Mouse (Mus musculus) gastrocnemius, adult 18-20 months (tissue): Measurements from ENCODE around the gene Cda. TPM values are rescaled to one million over a fixed set of nuclear protein-coding genes. Genes with fewer than 3 reads are reported as not detected.

Experiments
- DNase-seq: peaks from one replicate; pipeline ENCODE4 v3.0.0; 2021; ENCODE audit warnings: low spot score
- total RNA-seq, 2 experiments: library from RNA; stranded (reverse); gene quantifications; 2 replicates each; pipeline ENCODE4 v1.2.3; 2021

The Cda gene
- total RNA-seq, 2 experiments from 2014 or later: 0.57 to 1.1 TPM

DNA sequence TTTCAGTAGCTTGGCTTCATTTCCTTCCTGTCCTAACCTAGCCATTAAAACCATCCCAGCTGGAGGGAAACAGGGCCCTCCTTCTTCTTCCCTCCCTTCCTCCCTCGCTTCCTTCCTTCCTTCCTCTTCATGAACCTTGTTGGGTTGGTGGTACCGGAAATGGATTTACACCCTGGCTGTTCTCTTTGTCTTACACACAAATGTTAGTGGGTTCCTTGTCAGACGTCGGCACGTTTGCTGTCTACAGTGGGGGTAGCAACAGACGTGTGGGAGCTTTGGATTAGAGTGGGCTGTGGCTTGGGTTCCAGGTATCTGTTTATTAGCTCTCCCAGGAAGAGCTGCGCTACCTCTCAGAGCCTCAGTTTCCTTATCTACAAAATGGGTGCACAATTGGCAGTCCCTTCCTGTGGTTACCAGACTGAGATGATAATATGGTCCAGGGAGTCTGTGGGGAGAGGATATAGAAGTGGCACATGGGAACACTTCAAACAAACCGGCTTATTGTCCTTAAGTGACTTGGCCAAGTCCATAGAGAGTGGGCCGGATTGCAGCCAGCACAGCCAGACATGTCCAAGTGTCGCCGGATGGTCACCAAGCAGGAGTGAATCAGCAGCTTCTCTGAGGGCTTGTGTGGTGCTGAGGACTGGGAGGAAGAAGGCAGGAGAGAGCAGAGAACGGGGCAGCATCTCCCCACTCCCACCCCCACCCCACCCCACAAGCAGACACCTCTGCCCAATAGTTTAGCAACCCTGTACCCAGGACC lies 887 bp upstream of the Cda start:
- DNase-seq: no peak

DNA sequence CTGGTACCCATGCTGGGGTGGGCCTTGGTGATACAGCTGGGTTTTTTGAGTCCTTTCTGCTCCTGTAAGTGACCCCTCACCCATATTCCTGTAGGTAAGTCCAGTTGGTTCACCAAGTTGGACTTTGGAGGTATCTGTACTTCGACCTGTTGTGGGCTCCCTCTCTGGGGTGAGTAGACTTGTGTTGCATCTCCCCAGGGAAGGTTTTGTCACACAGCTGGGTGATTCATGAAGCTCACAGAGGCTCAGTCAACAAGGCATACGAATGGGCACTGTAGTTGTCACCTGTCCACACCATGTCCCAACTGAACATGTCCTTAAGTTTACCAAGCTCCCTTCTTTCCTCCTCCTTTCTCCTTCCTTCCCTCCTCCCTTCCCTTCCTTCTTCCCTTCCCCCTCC lies 1.2 kb downstream of the Cda start:
- DNase-seq: no peak

DNA sequence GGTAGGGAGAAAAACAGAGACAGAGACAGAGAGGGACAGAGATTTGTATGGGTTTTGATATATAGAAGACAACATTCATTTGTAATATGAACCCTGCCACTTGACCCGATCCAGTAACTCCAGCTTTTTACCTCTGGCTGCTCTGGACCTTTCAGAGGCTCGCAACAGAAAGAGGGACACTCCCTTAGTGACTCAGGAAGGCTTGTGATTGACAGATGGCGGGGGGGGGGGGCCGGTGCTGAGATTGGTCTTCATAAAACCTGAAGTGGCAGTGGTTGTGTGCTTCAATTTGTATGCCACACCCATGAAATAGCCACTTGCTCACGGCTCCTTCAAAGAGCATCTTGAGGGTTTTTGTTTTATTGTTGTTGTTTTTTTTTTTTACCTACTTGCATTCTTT lies 4.3 kb downstream of the Cda start:
- no peak for DNase-seq

DNA sequence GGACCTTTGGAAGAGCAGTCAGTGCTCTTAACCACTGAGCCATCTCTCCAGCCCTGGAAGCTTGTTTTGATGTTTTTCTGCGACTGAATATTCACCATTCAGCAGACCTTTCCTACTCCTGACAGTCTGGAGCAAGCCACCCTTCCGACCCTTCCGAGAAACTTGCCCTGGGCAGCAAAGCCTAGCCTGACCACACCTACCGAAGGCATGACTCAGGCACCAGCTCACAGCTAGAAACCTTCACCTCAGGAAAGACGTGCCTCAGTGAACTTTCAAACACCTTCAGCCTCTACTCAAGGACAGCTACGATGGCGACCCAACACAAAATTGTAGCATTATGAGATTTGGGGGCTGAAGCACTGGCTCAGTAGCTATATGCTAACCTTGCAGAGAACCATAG lies 4.9 kb downstream of the Cda start:
- DNase-seq: no peak

DNA sequence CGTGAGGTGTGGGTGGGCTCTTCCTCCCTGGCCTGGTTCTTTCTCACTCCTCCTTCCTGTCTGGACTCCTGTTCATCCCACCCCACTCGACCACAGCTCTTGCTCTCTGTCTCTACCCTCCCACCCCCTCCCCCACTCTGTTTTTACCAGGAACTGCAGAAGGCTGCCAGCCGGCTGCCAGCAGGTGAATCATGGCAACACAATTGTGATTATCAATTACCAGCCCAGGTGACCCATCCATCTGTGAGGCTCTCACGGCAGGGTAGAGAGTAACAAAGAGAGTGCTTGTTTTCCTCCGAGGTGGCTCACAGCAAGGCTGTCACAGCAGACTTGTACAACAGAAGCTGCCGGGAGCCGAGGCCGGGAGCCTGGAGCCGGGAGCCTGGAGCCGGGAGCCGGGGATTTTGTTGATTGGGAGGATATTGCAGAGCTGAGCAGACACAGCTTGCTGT lies 6.4 kb downstream of the Cda start:
- DNase-seq: no peak

DNA sequence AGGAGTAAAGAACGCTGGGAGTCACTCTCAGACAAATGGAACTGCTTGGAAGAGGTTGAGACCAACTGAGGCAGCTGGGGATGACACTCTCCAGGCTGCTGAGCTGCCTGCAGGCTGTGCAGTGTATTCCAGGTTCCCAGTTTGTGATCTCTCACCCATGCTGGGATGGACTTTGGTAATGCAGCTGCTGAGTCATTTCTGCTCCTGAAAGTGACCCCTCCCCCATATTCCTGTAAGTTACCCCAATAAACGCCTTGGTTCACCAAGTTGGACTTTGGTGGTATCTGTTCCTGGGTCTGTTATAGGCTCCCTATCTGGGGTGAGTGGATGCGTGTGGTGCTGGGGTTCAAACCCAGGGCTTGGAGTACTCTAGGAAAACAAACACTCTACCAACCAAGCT lies 9.6 kb downstream of the Cda start:
- DNase-seq: no peak

DNA sequence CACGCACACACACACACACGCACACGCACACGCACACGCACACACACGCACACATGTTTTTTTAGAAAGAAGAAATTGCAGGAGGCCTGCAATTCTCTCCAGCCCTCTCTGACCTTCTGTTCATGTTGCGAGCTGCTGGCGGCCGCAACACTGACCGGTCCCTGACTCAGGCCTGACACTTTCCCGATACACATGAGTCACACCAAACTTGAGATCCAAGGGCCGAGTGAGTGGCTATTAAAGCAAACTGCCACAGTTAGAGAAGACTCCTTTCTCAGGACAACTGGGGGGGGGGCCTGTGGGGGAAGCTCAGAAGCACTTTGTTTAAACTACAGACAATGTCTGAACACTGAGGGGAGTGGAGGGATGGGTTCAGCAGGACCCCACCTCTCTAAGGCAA lies 11.2 kb downstream of the Cda start:
- no peak for DNase-seq

DNA sequence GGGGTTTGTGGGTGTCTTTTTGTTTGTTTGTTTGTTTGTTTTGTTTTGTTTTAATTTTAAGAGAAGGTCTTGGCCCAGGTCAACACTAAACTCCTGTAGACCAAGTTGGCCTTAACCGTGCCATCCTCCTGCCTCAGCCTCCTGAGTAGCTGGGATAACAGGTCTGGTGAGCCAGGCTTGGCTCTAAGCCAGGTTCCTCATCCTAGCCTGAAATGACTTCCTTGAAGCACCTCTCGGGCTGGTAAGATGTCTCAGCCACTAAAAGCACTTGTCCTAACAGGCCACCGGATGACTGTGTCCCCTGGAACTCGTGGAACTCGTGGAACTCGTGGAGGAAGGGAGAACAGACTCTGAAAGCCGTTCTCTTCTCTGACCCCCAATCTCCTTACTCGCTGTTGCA lies 11.7 kb downstream of the Cda start:
- no peak for DNase-seq

DNA sequence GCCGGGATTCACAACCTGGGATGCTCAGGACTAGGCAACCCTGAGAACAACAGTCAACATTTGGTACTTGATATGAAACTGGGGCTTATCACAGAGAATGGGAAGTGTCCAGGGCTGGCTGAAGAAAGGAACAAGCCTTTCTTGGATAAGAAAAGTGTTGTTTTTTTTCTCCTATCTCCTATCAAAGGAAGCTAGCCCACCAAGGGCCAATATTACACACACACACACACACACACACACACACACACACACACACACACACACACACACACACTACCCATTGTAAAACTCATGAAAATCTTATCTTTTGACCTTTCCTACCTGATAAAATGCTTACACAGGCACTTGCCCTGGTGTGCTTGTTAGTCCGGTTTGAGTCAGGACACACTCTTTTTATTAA lies 12.3 kb downstream of the Cda start:
- DNase-seq: no peak

DNA sequence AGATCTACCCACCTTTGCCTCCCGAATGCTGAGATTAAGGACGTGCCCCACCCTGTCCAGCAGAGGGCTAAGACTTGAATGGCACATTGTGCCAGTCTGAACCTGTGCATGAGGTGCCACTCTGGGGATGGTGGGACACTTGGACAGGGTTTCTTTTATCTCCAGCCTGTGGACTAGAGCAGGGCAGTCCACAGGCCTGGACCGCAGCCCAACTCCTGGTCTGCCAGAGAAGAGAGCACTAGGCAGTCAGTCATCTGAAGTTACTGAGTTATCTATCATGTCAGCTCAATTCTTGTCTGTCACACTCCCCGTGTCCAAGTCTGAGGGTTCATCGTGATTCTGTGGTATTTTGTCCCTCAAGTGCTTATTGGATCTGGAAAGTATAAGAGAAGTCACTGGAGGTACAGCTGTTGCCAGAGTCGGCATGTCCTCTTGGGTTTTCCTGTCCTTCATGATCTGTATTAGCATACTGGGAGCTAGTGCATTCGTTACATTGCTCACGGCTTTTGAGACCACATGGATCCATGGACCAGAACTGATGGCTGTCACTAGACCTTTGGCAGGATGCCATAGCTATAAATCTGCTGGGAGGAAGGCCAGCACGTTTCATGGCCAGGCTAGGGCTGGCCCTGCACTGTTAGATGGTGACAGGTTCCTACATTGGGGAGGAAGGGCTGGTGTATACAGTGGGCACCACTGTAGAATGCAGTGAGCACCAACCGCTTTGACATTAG lies 14.2 kb downstream of the Cda start:
- no peak for DNase-seq

DNA sequence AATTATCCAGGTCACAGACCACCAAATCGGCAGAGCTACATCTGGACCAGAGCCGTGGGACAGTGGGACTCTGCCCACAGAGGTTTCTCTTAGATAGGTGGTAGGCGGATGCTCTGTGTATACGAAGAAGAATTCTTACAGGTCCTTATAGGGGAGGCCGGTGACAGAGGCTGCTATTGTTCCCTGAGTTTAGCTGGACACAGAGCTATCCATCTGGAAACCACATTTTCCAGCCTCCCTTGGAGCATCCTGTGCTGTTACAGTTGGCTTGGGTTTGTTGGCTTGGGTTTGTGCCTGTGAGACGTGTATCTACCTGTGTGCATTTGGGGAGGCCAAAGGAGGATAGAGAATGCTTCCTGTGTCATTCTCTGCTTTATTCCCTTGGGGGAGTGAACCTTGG lies 15.1 kb downstream of the Cda start:
- no peak for DNase-seq

DNA sequence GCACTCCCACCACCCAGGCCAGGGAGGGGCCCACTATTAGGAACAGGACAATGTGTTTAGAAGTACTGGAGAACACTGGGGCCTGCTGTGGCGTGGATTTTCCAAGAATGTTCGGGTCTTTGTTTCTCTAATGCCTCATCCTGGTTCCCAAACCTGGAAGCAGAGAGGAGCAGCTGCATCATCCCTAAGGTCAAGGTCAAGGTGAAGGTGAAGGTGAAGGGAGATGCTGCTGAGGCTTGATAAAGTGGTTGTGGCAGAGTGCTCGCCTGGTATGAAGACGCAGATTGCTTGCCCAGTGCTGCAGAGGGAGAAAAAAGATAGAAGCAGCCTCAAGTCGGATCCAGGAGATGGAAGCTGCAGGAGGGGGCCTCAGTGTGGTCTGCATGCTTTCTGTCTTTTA lies 16.0 kb downstream of the Cda start:
- no peak for DNase-seq

DNA sequence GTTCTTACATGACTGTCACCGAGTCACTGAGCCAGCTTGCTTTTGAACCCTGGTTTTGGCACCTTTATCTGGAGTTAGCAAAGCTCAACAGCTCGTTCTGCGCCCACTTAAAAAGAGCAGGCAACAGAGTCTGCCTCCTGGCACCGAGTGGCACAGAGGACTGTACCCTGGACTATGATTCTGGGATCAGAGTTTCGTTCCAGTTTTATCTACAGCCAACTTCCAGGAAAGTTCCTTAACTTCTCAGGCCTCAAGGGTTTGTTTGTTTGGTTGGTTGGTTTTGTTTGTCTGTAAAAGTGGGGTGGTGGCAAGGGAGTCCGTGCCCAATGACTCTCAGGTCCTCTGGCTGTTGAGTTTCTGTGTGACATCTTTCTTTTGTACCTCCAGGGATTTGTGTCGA lies 19.1 kb downstream of the Cda start:
- DNase-seq: no peak

DNA sequence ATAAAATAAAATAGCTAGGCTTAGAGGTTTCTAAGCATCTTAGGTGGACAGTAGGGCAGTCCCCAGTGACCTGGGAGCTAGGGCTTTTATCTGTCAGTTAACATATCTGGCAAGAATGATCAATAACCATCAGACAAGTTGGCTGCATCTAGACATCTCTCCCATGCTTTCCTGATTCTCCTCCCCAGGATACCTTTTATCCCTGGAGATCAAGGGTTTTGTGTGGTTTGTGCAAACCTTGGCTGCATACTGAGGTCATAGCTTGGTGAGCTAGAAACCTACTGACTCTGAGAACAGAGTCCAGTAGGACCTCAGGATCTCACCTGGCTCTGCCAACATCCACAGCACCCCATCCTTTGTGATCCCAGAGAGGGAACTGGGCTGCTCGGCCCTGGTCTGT lies 20.5 kb downstream of the Cda start:
- DNase-seq: no peak

DNA sequence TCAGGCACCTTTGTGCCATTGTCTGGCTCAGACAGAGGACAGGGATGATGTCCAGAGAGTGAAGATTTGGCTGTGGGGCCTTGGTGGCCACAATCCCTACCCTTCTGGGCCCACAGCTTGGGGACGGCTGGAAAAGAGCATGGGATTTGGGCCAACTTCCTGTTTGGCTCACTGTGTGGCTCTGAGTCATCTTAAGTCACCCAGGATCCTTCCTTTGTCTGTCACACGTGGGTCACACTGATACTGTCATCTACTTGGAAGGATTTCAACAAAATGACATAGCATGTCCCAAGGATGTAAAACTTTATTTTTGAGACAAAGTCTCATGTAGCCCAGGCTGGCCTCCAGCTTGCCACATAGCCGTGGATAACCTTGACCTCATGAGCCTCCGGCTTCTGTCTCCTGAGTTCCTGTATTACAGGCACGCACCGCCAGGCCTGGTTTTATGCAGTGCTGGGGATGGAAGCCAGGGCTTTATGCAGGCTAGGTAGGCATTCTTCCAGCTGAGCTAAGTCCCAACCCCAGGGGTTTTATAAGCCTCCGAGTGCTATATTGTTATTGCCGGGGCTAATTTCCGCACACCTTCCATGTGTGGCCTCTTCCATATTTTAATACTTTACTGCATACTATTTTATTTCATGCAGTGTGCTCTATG lies 22.8 kb downstream of the Cda start:
- DNase-seq: no peak

DNA sequence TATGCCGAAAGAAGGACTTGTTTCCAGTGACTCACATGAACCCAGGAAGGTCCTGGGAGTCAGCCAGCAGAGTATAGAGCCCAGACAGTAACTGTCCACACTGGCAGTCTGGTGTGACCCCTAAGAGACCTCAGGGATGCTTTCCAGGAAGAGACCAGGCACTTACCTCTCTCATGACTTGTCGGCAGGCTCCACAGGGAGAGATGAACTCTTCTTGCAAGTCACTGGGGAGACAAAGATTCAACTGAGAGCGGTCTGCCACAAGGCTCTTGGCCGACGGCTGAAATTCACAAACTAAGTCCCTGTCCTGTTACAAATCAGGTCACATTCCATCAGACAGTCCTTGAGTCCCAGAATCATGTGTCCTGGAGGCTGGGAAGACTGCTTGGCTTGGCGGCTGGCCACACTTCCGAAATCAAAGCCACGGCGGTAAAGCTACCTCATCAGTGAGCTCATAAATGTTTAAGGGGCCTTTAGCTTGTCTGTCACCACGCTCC lies 24.4 kb downstream of the Cda start:
- no peak for DNase-seq

DNA sequence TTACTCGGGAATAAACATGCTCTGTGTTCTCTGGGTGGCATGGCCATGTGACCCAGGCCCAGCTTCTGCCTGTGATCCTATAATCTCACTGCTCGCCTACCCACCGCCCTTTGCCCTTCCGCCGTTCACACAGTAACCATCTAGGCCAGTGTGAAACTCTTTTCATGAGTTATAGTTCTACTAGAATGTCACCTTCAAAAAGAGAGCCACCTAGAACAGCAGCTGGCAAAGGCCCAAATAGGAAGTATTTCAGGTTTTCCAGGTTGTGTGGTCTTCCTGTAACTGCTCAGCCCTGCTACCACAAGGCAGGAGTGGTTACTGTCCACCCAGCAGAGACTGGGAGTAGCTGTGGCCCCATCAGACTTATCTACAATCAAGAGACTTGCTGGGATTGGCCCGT lies 25.0 kb downstream of the Cda start:
- no peak for DNase-seq

DNA sequence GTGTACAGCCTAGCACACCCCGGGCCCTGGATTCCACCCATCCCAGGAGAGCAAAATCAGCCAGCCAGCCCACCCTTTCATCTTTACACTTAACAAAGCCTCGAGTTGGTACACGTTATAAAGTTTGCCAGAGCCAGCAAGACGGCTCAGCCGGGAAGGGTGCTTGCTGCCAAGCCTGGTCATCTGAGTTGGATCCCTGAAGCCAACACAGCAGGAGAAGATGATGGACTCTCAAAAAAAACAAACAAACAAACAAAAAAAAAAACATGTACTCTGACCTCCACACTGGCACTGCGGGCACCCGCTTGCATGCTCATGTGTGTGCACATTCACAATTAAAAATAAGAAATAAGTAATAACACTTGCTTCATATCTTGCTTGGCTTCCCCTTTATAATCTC lies 25.7 kb downstream of the Cda start:
- no peak for DNase-seq

DNA sequence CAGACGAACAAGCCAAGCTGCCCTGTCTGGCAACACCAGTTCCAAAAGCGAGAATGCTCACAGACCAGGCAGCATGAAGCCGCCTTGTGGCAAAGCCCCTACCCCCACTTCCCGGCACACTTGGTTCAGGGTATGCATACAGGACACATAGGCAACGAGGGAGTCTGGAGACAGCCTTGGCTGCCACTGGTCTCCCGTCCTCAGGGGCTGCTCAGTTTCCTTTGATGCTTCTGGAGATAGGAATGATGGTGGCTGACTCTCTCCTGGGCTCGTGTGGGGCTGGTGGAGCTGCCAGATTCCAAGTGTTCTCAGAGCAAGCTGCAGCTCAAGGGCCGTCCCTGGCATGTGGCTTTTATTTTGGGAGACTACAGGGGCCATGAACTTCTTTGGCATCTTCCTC lies 26.4 kb downstream of the Cda start:
- DNase-seq: no peak

DNA sequence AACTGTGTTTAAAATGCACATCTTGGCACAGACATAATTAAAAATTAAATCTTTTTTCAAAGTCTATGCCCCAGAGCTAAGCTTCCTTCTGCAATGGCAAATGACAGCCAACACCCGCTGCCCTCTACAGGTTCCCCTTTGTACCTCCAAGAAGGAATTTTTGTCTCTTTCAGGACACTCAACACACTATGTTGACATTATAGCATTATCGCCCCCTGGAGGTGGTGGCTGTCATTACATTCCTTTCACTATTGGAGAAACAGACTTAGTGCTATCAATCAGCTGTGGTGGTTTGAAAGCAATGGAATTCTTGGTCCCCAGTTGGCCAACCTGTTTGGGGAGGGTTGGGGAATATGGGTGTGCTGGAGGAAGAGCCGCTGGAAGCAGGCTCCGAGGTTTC lies 27.8 kb downstream of the Cda start:
- peak; percentile 52 for DNase-seq

DNA sequence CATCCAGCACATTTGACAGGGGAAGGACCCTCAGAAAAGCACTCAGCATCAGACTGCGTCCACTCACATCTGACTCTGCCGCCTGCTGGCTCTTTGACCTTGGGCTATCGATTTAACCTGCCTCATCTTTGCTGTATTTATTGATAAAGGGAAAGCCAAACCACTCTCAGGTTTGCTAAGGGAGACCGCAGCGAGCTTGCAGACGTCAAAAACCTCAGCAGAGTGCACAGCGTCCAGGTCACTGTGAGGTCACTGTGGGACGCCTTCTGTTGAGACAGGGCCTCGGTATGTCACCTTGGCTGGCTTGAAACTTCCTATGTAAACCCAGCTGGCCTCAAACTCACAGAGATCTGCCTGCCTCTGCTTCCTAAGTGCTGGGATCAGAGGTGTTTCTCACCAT lies 30.5 kb downstream of the Cda start:
- no peak for DNase-seq

DNA sequence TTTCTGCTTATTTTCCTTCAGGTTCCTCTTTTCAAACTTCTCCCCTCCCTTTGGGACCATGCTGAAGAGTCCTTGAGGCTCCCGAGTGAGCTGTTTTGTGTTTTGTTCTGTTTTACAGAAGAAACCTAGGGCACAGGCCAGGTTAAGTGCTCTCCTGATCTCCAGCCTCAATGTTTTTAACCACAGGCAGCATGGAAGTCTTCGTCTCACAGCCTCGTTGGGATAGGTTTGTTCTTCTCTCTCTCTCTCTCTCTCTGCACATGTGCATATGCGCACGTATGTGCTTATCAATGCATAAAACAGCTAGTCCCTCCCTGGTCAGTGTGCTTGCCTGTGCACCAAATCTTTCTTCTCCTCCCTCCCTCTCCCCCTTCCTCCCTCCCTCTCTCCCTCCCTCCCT lies 30.9 kb downstream of the Cda start:
- no peak for DNase-seq

DNA sequence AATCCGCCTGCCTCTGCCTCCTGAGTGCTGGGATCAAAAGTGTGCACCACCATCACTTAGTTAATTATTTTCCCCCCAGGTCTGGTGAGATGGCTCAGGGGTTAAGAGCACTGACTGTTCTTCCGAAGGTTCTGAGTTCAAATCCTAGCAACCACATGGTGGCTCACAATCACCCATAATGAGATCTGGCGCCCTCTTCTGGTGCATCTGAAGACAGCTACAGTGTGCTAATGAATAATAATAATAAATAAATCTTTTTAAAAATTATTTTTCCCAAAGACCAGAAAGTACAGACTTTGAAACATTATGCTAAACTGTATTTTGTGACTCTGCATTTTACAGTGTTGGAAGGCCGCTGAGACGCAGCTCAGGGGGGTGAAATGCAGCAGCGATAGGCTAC lies 32.1 kb downstream of the Cda start:
- no peak for DNase-seq
